Mouse (Mus musculus): ENCODE measurements around the gene Gpc5.

The Gpc5 gene

GRCm38 (mm10) chr14:115369611-115370167, 277.7 kb downstream of the Gpc5 start:
- in situ Hi-C loops (cut with MboI), result no loop called here

GRCm38 (mm10) chr14:115371131-115371530, 279.1 kb downstream of the Gpc5 start:
- in situ Hi-C loops (cut with MboI), result no loop called here

DNA sequence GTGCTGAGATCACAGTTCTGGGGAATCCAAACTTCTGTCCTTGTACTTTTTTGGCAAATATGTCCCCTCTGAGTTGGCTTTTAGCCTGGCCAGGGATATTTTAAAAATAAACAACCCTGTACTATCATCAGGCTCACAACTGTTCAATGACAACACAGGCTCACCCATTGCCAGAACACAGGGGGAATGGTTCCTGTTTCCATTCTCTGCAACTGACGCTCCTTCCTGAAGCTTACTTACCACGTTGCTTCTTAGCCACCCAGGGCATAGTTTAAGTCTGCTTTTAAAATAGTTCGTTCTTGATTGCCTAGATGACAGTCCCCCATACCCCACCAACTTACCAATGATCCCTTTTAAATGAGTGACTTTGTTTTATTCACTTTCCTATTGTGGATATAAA, 299.8 kb downstream of the Gpc5 start:
- in situ Hi-C loops (cut with MboI), result no loop called here

DNA sequence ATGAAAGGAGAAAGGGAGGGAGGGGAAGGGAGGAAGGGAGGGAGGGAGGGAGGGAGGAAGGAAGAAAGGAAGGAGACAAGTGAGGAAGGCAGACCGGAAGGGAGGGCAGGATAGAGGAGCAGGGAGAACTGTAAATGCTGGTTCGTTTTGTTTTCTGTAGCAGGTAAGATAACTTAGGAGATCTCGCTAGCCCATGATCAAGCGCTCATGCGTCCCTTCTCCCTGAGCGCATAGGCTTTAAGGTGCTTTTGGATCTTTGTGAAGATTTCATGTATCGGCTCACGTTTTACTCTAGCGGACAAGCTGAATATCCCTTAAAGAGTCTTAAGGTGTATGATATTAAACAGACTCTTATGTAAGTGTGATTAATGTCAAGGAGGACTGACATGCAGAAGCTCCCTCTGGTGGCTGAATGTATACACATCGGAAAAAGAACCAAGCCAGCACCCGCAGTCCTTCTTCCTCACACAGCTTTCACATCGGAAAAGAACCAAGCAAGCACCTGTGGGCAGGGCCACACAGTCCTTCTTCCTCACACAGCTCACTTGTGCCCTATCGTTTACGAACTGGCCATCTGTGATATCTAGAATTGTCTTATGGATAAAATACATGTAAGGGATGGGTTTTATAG, 301.0 kb downstream of the Gpc5 start:
- in situ Hi-C loops (cut with MboI), result no loop called here

DNA sequence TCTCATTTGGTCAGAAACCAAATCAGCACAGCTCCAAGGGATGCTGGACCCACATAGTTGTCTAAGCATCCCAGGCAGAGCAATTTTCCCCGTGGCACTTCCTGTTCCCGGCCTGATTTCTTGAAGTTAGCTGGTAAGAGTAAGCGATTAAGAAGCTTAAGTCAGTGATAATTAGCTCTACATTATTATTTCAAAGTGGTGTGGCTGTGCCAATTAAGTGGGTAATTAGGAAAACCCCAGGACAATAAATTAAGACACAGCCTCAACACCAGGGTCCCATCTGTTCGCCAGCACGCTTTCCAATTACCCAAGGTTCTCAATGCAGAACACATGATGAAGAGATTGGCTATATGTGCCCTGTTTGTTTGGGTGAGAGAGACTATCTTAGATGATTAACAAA, 314.6 kb downstream of the Gpc5 start:
- in situ Hi-C loops (cut with MboI), result no loop called here

DNA sequence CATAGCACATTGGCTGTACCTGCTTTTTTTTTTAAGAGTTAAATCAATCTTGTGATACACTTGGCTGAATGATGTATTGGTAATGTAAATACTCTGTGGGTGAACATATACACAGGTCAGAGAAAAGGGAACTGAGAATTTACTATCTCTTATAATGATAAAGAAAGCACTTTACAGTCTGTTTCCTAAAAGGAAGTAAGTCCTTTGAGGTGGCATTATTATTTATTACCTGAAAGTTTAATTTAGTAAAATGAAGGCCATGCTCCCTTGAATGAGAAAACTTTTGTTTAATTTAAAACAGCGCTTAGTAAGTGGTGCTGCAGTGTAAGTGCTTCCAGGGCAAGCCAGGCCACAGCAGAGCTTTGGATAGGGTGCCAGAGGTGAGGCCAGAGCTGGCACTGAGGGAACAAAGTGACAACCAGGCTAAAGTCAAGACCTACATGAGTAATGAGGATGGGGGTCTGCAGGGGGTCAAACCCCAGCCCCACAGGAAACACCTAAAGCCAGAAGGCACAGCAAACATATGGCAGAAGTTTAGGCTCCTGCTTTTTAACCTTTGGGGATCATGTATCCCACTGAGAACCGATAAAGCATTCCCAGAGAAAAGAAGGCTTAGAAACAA, 315.4 kb downstream of the Gpc5 start:
- in situ Hi-C loops (cut with MboI), result no loop called here

DNA sequence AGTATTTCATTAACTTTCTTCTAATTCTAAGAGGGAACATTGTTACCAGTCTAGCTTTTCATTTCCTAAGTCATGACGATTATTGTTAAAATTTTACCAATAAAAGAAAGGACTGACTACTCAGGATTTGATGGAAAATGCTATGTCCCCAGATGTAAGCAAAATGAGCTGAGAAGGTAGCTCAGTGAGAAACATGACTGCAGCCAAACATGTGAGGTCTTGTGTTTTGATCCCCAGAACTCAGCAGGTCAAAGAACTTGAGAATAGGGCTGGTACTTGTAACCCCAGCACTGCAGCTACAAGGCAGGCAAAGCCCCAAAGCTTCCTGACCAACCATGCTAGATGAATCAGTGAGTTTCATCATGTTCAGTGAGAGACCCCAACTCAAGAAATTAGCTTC, 318.9 kb downstream of the Gpc5 start:
- in situ Hi-C loops (cut with MboI), result no loop called here

GRCm38 (mm10) chr14:115411513-115412174, 319.6 kb downstream of the Gpc5 start:
- in situ Hi-C loops (cut with MboI), result no loop called here

- in situ Hi-C loops (cut with MboI), result no loop called here
Measured at GRCm38 (mm10) chr14:115412821-115413220, 320.8 kb downstream of the Gpc5 start.

- in situ Hi-C loops (cut with MboI), result no loop called here
Measured at GRCm38 (mm10) chr14:115413429-115413828, 321.4 kb downstream of the Gpc5 start.

GRCm38 (mm10) chr14:115414545-115414944, 322.5 kb downstream of the Gpc5 start:
- in situ Hi-C loops (cut with MboI), result no loop called here

DNA sequence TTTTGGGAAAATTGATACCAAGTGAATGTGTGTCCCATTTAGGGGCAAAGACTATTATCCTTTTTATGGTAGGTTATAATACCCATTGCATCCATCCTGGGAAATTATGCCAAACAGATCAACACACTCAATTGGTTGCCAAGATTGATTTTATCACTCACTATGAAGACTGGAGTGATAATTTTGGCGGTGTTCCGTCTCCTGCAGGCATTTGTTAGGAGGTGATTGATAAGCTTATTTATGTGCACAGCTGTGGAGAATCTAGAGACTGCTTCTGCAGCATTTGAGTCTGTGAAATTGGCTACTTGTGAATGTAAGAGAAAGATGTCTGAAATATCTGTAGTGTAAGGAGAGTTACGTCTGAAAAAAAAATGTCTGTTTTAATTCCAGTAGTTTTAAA, 340.0 kb downstream of the Gpc5 start:
- in situ Hi-C loops (cut with MboI), result no loop called here

GRCm38 (mm10) chr14:115432368-115432767, 340.4 kb downstream of the Gpc5 start:
- in situ Hi-C loops (cut with MboI), result no loop called here

- in situ Hi-C loops (cut with MboI), result no loop called here
Measured at GRCm38 (mm10) chr14:115436617-115437016, 344.6 kb downstream of the Gpc5 start.

- in situ Hi-C loops (cut with MboI), result no loop called here
Measured at GRCm38 (mm10) chr14:115444789-115445770, 353.1 kb downstream of the Gpc5 start.

DNA sequence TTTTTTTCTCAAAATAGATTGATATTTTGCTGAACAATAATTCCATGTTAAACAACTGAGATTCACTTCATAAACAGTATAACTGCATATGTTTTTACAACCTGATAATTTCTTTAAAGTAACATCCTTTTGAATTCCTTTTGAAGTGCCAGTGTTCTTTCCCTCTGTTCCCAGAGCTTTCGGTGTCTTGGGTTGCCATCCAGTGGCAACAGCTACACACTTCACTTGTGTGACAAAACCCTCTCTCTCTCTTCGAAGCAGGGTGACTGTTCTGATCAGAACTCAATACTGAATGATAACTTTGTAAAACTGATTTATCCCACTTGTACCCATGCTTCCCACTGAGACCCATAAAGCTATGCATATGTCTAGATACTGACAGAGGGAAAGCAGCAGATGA, 358.9 kb downstream of the Gpc5 start:
- in situ Hi-C loops (cut with MboI), result no loop called here

DNA sequence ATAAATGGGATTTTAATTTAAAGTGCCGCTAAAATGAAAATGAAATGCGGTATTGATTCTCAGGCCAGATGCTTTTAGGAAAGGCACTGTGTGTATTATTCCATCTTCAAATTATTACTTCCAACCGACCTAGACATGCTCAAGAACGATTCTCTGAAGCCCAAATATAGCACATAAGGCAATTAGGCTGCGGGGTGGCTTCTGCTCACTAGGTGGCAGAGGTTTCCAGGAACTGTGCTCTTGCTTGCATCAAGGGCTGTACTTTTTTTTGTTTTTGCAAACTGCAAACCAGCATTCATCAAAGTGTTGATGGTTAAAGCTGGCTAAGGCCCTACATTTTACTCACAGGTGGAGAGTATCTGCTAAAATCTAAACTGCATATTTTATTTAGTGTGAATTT, 375.9 kb downstream of the Gpc5 start:
- in situ Hi-C loops (cut with MboI), result no loop called here

DNA sequence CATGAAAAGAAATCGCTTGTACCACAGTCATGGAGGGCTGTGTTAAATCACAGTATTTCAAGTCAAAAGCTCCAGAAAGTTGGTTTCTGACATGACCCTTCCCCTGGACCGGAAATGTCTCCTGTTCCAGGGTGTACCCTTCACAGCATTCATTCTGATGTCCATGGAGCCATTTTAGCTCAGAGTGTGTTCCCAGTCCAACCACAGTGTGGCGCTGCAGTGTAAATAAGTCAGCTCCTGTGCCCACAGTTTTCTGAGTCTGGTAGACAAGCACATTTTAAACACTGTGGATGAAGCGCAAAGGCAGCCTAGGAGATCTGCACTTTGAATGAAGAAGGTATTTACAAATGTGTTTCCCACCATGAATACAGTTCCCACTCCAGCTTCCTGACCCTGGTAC, 383.2 kb downstream of the Gpc5 start:
- in situ Hi-C loops (cut with MboI), result no loop called here

- in situ Hi-C loops (cut with MboI), result no loop called here
Measured at GRCm38 (mm10) chr14:115477360-115477759, 385.3 kb downstream of the Gpc5 start.

GRCm38 (mm10) chr14:115485090-115485489, 393.1 kb downstream of the Gpc5 start:
- in situ Hi-C loops (cut with MboI), result no loop called here

- in situ Hi-C loops (cut with MboI), result no loop called here
Measured at GRCm38 (mm10) chr14:115500794-115501193, 408.8 kb downstream of the Gpc5 start.

Measured in mature B cell (primary cell).